Mouse (Mus musculus): ENCODE measurements around the gene Calhm3.

The Calhm3 gene

DNA sequence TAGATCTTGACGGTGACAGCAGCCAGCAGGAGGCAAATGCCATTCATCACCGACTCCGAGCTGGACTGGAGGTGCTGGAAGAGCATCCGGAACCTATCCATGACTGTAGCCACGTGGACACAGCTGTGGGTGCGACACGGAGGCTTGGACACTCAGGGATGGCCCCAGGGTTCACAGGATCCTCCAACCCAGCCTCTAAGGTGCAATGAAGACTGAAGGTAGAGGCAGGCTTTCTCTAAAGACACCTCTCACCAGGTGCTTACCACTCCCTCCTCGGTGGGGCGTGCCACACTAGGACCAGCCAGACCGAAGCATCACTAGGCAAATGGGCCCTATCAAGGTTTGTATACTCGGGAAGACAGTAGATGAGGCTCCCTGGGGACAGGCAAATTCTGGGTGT lies at the start of gene Calhm3:
Gene Calhm3 (minus strand): TSS at position 101 of the 400 bp plus-strand sequence.
- no peak for DNase-seq

DNA sequence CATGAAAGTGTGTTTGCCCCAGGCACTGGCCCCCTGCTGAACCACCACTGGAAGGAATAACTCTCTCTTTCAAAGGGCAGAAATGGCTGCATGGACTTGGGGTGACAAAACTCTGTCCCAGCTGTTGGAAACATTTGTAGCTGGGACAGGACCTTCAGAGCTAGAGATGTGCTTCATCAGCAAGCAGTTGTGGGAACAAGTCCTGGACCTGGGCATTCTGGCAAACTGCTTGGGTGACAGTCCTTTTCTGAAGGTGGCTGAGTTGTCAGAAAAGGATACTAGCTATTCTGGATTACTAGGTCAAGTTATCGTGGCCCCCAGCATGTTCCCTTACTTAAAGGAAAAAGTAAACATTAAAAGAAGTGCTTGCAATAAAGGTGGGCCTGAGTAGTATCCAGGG lies 48.6 kb upstream of the Calhm3 start:
- no peak for DNase-seq

DNA sequence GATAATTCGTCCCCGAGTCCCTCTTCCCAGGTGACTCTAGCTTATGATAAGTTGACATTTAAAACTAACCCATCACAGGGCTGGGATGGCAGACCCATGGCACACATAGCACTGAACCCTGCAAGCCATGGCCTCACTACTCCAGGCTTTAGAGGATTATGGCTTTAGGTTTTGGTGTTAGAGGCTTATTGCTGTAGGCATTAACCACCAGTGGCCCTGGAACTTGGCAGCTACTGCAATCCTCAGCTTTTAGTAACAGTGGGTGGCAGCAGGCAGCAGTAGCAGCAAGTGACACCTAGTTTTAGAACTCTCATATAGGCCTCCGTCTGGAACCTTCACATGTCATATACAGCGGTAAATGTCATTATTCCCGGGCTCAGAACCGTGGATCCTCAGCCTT lies 47.1 kb upstream of the Calhm3 start:
- no peak for DNase-seq

DNA sequence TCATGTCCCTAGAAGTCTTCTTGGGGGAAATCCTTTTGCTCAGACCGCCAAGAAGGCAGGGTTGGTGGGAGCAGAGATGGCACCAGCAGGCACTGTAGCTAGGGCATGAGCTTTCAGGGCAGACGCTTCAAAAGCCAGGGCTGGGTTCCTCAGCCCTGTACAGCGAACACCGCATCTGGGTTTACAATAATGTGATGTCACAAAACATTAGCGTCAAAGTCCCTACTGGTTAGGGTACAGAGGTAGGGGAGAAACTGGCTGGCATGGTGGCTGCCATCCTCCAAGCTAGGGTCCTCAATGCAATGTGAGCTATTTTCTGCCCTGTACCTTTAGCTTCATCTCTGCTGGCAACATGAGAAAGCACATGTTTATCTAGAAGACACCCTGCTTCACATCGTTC lies 45.5 kb upstream of the Calhm3 start:
- DNase-seq, result no peak

DNA sequence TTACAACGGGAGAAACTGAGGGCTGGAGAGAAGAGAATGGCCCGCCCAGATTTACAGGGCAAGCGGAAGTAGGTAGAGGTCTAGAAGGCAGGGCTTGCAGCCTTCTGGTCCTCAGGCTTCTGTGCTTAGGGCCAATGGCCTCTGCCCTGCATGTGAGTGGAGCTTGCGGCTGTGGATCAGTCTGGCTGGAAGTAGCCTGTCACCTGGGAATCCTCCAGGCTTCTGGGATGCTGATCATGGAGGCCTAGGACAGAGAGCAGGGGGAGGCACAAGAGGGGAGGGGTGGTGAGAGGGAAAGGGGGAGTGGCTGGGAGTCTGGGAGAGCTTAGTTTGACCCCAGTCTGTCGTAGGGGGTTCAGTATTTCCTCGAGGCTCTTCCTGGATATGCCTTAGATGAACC lies 44.9 kb upstream of the Calhm3 start:
- DNase-seq, result no peak

DNA sequence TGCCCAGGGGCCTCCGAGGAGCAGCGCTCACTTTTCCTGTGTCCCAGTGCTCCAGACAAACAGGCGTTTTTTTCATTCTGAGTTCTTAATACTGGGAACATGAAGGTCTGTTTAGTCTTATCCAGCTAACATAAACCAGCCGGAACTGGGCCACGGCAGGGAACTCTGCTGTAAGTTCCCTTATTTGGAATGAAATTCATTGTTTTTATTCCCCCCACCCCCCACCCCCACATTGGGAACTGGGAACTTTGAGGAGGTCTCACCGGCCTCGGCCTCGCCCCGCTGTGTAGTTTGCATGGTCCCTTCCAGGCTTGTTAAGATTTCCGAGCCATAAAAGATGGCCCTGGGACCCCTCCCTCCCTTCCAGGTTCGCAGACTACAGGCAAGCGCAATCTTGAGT lies 44.4 kb upstream of the Calhm3 start:
- no peak for DNase-seq

DNA sequence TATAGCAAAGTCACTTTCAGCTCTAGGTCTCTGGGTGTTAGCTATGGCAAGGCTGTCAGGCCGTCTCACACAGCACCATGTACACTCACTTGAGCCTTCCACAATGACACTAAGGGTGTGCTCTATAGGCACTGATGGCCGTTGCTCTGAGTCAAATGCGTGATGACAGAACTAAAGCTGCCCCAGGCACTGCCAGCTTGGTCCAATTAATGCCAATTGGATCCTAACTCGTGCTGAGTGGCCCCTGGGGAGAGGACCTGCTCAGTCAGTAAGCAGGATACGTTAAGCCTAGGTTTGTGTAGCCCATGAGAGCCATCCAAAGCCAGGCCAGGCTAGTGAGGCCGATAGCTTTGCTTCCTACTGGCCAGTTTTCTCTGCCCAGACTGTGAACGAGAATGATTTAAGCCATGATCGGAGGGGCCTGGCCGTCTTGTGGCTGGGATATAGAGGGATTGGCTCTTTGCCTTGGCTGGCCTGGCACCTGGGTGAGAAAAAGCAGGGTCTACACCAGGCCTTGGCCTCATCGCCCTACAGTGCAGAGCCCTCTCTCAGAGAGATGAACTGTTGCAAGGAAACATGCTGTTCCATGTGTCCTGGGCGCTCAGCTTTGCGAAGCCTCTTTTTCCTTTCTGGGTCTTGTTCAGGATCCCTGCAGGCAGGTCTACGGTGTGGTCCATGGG lies 41.2 kb upstream of the Calhm3 start:
- no peak for DNase-seq

DNA sequence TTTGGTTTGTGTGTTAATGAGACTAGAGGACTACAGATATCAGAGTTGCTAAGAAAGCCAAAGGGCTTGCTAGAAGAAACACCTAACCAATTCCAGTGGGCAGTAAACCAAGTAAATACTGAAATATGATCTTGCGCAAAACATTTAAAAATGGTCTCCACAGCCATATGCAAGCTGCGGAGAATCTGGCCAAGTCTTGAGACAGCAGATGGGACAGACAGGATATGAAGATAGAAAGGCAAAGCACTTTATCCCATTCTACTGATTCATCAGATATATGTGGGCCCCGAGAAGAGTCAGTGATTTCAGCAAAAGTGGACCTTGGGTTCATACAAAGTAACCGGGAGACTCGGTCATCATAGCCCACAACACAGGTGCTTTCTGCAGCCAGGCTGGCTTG lies 34.6 kb upstream of the Calhm3 start:
- no peak for DNase-seq

DNA sequence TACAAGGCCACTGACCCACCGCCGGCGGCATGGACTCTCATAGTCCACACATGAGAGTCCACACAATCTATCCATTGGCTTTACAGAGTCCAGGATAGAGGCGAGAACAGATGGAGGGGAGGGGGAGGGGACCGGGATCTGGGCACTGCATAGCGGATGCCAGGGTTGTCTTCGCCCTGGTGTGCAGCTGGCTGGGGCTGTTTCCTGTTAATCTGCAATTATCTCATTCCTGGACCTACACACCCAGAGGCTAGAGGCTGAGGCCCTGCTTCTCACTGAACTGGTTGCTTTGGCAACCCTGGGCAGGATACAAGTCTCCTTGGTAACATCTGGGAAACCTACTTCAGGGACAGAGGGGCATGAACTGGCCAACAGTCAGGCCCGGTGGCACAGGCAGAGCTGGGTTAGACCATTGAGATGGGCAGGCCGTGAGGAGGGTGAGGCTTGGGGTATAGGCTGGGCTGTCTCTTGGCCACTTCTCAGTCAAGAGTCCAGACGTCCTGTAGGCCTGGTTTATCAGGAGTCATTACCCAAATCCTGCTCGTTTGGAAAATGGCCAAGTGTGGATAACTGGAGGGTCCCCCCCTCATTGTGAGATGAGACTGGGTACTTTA lies 31.1 kb upstream of the Calhm3 start:
- no peak for DNase-seq

DNA sequence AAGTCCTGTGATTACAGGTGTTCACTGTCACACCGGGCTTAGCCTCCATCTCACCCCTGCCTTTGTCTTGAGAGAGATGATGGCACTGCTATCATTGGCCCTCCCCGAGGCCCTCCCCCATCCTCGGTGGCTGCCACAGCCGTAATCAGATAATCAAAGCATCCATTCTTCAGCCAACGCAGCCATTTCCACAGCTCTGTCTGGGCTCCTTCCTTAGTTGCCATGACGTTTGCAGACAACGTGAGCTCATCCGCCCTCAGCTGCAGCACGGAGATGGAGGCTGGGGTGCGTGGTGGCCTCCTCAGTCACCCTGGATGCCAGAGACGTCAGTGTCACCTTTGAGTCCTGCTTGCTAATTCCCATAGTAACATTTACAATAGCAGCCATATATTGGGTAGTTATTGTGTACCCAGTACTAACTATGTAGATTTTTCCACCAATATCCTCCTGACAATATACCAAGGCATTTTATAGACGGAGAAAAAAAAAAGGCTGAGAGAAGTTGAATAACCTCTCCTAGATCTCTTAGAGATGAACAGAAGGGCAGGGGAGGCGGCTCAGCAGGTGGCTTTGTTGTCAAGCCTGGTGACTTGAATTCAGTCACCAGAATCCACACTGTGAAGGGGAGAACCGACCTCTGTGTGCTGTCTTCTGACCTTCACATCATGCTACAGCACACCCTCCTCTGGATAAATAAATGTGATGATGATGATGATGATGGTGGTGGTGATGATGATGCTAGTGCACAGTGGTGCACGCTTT lies 29.1 kb upstream of the Calhm3 start:
- no peak for DNase-seq

DNA sequence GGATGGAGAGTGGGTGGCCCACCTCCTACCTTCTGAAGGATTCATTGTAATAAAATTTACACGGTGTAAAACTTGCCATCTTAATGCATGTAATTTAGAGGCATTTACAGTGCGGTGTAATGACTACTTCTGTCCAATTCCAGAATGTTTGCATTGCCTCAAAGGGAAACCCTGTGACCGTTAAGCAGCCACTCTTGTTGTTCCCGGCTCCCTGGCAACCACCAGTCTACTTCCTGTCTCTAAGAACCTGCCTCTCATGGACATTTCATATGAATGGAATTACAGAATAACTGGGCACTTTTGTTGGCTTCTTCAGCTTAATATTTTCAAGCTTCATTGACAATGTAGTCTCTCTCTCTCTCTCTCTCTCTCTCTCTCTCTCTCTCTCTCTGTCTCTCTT lies 27.2 kb upstream of the Calhm3 start:
- no peak for DNase-seq

DNA sequence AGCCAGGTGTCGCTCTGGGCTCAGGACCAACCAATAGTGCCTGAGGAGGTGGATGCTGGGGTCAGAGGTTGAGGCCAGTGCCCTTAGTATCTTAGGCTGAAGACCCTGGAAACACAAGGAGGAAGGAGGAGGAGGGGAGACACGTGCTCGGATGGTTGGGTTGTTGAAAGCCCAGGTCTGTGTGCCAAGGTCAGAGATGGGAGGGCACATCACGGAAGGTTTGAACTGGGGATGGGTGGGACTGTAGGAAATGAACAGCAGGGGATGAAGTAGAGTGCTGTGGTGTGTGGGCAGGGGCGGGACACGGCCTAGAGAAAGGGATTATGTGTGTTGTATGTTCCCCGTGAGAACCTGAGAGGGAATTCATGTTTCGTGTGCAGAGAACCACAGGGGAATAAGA lies 26.7 kb upstream of the Calhm3 start:
- DNase-seq, result no peak

DNA sequence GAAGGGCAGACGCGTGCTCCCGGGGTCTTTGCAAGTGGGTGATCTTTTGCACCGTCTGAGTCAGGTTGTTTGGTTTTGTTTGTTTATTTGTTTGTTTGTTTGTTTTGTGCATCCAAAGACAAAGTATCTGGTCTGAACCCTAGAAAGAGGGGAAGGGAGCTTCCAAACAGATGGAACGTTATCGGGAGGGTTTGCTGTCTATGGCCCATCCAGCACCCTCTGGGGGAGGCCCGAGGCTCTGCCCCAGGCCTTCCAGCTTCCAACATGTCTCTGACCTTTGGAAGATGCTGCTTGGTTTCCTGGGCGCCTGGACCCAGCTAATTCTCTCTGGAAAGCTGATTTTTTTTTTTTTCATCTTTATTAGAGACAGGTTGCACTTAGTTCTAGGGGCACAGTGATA lies 22.4 kb upstream of the Calhm3 start:
- no peak for DNase-seq

DNA sequence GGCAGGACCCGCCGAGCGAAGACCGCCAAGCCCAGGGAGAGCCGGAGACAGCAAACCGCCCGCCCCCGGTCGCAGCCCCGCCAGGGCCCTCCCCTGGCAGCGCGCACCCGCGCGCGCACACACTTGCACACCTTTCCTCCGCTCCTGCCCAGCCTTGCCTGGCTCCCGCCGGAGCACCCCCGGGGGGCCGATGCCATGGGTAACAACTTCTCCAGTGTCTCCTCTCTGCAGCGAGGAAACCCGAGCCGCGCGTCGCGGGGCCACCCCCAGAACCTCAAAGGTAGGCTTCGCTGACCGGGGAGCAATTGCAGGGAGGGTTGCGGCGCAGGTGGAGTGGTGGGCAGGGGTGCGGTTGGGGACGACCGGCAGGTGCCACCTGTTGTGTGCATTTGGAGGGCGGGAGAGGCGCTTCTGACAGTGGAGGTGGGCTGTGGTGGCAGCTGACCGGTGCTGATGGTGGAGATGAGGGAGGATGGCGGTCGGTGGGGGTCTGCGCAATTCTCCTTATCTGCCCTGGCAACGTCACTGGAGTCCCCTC lies 21.8 kb upstream of the Calhm3 start:
- DNase-seq, result peak in 1 of 2 experiments; percentile 54

DNA sequence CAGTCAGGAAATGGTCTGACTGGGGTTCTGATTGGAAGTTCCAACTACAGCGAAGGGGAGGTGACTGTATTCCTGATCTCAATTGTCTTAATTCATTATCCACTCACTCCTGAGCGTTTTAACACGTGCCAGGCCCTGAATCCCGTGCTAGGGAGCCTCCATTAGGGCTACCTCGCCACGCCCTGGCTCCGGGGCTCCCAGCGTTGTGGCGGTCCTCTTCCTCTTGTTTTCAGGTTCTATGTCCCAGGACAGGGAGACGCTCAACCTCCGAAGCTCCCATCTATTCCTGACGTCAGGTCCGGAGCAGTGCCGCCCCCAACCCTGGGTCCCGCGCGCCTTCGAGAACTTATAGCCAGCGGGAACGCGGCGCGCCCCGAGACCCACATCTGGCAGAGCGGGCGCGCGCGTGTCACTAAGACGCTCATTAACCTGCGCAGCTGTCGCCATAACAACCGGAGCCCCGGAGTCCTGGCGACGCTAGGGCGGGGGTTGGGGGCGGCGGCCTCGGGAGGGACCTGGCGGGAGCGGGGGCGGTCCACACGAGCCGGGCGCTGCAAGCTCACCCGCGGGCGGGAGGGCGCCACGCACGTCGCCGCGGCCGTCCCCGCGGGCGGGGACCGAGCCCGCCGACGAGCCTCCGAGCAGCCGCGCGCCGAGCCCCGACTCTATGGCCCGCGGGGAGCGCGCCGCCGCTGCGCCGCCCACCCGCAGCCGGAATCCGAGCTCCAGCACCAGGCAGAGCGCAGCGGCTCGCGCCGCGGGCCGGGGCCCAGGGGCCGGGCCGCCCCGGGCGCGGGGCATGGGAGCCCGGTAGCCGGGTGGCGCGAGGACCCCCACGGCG lies 21.1 kb upstream of the Calhm3 start, which contains the start of gene Neurl1a:
Gene Neurl1a (plus strand): TSS at position 390 of the 841 bp plus-strand sequence.
- peak; percentile 31 to 66 for DNase-seq

DNA sequence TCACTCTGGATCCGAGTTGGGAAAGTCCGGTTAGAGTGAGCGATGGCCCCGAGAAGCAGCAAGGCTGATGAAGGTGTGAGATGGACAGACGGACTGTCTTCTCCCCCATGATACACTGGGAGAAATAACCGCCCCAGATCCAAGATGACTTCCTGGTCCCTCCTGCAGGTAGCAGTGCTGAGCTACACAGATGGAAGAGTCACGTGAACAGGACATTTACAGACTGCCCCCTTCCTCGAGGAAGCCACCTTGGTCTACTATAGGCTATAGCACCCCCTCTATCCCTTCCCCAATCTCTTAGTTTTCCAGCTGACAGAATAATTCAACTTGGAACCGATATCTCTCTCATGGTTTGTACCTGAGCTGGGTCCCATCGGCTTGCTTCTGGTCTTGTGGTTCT lies 20.4 kb upstream of the Calhm3 start:
- DNase-seq, result no peak

DNA sequence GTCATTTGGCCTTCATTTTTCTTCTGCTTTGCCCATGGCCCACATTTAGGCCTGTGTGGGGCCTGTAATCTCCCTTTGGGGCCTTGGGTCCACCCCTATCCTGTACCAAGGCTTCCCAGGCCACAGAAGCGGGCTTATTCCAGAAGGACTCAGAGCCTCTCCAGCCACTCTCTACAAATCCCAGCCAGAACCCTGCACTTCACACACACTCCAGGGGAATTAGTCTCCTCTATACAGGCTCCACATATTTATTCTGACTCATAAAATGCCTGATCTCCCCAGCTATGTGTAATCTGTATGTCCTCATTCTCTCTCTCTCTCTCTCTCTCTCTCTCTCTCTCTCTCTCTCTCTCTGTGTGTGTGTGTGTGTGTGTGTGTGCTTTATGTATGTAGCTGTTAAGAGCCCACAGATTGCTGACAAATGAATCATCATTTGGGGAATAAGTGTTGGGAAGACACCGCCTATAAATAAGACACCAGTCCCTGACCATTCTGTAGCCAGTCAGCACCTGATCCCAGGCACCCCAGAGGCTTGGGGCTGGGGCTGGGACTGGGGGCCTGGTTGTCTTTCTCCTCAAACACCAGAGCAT lies 19.4 kb upstream of the Calhm3 start:
- no peak for DNase-seq

DNA sequence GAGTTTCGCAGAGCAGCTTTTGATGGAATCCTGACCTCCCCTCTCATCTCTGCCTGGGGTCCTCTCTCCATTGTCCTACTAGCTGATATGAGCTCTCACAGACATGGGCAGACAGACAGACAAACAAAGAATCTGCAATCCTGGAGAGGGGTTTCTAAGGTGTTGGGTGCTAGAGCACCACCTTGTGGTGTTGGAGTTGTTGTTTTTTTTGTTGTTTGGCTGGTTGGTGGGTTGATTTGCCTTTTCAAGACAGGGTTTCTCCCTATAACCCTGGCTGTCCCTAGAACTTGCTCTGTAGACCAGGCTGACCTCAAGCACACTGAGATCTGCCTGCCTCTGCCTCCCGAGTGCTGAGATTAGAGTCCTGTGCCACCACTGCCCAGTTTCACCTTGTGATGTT lies 17.9 kb upstream of the Calhm3 start:
- DNase-seq, result no peak

DNA sequence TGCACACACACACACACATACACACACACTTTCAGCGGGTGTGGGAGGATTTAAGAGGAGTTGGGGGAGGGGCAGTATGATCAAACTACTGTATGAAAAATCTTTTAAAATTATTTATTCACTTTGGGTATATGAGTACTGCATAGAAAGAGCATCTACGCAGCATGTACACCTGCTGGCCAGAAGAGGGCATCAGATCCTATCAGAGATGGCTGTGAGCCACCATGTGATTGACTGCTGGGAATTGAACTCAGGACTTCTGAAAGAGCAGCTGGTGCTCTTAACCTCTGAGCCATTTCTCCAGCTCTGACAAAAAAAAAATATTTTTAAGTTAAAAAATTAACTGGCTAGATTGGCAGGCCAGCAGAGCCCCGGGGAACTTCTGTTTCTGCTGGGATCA lies 17.0 kb upstream of the Calhm3 start:
- DNase-seq, result peak in 1 of 2 experiments; percentile 47

DNA sequence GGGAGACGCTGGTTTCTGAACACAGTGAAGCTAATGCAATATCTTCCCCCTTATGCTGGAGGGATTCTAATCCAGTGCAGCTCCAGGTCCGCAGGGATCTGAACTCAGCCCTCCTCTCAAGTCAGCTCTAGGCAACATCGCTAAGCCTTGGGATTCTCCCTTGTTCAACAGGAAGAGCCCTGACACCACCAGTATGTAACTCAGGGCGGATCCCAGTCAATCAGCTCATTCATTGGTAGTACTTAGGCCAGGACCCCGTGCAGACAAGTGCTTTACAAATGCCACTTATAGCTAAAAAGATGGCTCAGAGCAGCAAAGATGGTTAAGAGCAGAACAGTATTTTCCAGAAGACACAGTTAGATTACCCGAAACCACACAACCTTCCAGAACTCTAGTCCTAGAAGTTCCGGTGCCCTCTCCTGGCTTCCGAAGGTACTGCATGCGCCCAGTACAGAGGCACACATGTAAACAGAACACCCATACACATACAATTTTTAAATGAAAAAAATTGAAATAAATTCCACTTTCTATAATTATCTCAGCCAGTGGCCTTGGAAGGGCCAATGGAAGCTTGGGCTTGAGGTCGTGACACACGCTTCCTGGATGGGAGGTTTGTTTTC lies 11.3 kb upstream of the Calhm3 start:
- DNase-seq, result peak; percentile 89 to 95

DNA sequence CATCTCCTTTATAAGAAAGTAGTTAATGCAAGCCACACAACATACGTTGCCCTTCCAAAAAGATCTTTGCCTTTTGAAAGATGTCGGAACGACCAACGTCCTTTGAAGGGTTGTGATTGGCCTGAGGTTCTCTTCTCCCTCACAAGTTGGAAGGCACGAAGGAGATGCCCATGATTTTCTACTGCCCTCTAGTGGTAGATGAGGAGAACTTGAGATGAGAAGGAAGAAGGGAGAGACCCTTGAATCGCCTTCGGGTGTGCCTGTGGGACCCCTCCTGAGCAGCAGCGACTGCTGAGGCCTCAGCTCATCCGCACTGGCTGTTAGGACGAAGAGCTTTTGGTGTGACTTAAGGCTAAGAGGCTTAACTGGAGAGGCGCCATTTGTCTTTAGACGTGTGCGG lies 10.7 kb upstream of the Calhm3 start:
- DNase-seq, result no peak

DNA sequence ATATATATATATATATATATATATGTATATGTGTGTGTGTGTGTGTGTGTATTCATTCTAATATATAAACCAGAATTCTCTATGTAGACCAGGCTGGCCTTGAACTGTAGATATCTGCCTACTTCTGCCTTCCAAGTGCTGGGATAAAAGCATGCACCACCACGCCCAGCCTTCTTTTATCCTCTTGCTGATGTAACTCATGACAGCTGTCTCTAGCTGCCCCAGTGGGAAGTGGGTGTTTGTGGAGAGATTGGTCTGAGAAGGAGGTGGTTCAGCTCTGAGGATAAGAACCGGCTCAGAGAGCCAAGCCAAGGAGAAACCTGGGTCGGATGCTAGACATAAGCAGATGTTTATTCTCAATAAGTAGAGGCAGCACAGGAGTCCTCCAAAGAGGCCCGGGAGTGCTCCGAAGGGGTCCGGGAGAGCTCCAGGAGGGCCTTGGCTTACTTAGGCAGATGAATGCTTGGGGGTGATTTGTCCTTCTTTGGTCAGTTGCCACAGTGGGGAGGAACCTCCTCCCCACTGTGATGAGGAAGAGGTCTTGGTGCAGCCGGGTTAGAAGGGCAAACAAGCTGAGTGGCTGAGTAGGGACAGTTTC lies 10.2 kb upstream of the Calhm3 start:
- DNase-seq, result no peak

All from kidney, postnatal 25 days (tissue).